Mouse (Mus musculus): Measurements from ENCODE around the gene Gm8909. TPM values are rescaled to one million over a fixed set of nuclear protein-coding genes. Genes with fewer than 3 reads are reported as not detected.
A peak's percentile ranks its signal among the peaks of the same experiment; 100 is the strongest.
"Not testable (repeated sequence)": the region's sequence is repeated elsewhere in the genome, so short reads cannot be mapped to it uniquely, and the experiment has no call there.

The Gm8909 gene
- polyA plus RNA-seq, 1 experiment from 2014 or later: not detected

DNA sequence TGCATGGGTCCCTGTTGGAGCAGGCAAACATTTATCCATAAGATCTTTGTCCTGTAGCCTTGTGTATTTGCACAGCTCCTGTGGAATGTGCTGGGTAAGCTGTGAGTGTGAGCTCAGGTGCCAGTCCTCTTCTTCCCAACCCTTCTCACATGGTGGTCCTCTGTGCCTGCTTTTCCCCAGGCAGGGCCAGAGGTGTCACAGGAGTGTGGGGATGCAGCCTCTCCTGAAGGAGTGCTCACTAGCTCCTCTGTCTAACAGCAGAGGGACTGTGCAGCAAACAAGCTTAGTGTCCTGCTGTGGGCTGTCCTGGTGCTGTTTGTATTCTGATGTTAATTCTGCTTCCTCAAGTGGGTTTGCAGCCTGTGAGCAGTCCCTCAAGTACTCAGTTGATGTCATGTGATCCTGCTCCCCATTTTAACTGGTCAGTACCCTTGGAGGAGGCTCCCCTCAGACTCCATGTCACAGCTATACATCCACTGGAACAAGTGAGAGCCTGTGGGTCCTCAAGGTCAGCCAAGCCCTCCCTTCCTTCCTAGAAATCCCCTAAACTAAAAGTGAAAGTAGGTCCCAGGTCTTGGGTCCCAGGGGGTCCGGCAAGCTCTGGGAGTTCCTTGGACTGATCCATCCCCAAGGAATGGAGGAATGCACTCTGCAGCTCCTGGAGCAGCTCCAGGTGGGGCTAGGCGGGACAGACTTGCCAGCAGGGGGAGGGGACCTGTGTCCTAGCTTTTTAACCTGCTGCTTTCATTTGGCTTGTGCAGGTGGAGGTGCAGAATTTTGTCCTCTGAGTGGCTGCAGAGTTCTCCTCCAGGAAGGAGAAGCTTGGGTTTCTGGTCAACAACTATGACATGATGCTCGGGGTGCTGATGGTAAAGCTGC, 13.8 kb downstream of the Gm8909 start:
- H3K9ac ChIP-seq (replicated peaks): no peak overlapping the region
- ATAC-seq: no peak
- TF ChIP-seq EP300 (IDR thresholded peaks at IDR 0.05; ENCODE audit: low read depth): no peak
- no peak for TF ChIP-seq CTCF (IDR thresholded peaks at IDR 0.05; ENCODE audit: low read depth)
- H3K4me2 ChIP-seq (ENCODE audit: low read depth, low read length): no peak overlapping the region
- H3K4me3 ChIP-seq (ENCODE audit: low read depth, low read length): no peak overlapping the region
- no peaks in the 10 kb centered on the region for H3K4me1 ChIP-seq (ENCODE audit: insufficient read depth)
- H3K36me3 ChIP-seq (replicated peaks; ENCODE audit: insufficient read depth, low read length): no peaks in the 10 kb centered on the region
- no peak overlapping the region for H3K27ac ChIP-seq (ENCODE audit: low read depth)
- no peak for DNase-seq
- no peaks in the 10 kb centered on the region for H3K9me3 ChIP-seq (ENCODE audit: low read length)
- H3K27me3 ChIP-seq (ENCODE audit: insufficient read depth, low read length): peaks cover 27% of the 10 kb centered on the region
- 17% methylated on average over 3 of the region's 3 CpGs for WGBS (ENCODE audit: insufficient replicate concordance)

DNA sequence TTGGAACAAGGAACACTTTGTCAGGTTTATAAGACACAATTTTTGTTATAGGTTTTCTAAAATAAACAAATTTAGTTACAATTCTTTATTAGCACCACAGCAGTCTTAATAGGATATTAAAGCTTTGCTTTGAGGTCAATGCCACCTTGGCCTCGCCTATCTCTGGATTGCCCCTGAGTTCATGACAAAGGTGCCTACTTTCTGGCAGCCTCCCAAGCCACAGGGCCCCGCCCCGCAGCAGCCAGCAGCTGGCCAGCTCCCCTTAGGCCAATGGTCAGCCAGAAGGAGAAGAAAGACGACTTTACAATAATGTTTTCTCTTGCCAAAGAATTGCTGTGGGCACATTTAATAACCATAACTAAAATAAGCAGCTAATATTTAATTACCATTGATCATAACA, 17.1 kb downstream of the Gm8909 start:
- 42% methylated on average over 4 of the region's 4 CpGs for WGBS (ENCODE audit: insufficient replicate concordance)
- not testable (repeated sequence) for DNase-seq; H3K4me3 ChIP-seq (ENCODE audit: low read depth, low read length); ATAC-seq; H3K27ac ChIP-seq (ENCODE audit: low read depth); H3K36me3 ChIP-seq (replicated peaks; ENCODE audit: insufficient read depth, low read length); H3K9me3 ChIP-seq (ENCODE audit: low read length); H3K4me1 ChIP-seq (ENCODE audit: insufficient read depth); H3K4me2 ChIP-seq (ENCODE audit: low read depth, low read length); H3K9ac ChIP-seq (replicated peaks)
- H3K27me3 ChIP-seq (ENCODE audit: insufficient read depth, low read length): peaks cover 21% of the 10 kb centered on the region

DNA sequence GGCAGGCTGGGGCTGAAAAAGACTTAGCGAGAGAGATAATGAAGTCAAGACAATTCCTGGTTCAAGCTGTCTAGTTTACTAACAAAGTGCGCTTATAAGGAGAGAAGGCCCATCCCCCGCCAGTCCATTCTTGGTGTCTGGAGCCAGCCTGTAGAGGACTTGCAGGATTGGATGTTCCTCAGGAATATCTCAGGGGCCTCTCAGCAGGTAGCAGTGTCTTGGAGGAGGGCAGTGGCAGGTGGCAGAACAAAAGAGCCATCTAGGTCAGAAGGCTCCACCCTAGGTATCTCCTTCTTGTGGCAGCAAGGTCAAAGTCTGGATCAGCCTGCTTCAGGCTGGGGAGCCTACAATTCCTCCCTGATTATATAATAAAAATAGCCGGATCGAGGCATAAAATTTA, 19.9 kb downstream of the Gm8909 start:
- not testable (repeated sequence) for H3K4me1 ChIP-seq (ENCODE audit: insufficient read depth); ATAC-seq; H3K27ac ChIP-seq (ENCODE audit: low read depth); H3K9me3 ChIP-seq (ENCODE audit: low read length); H3K4me3 ChIP-seq (ENCODE audit: low read depth, low read length); H3K4me2 ChIP-seq (ENCODE audit: low read depth, low read length); DNase-seq; H3K36me3 ChIP-seq (replicated peaks; ENCODE audit: insufficient read depth, low read length); H3K9ac ChIP-seq (replicated peaks)
- WGBS (ENCODE audit: insufficient replicate concordance): 84% methylated on average over 5 of the region's 5 CpGs
- peaks cover 32% of the 10 kb centered on the region for H3K27me3 ChIP-seq (ENCODE audit: insufficient read depth, low read length)

DNA sequence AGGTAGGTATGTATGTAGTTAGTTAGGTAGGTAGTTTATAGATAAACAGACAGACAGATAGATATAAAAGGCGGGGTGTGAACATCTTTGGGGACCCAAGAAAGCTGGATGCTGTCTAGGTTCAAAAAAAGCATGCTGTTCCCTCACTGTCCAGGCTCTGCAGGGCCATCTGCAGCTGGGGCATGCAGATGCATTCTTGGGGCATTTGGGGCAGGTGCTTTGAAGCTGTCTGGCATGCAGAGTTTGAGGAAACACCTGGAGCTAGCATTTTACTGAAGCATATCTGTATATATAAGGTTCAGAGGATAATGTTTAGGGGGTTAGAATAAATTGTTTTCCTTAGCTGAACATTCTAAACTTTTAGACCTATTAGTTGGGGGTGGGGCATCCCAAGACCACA, 21.4 kb downstream of the Gm8909 start:
- not testable (repeated sequence) for H3K4me3 ChIP-seq (ENCODE audit: low read depth, low read length); DNase-seq; ATAC-seq; H3K9me3 ChIP-seq (ENCODE audit: low read length); H3K9ac ChIP-seq (replicated peaks); H3K4me1 ChIP-seq (ENCODE audit: insufficient read depth); H3K27ac ChIP-seq (ENCODE audit: low read depth); H3K36me3 ChIP-seq (replicated peaks; ENCODE audit: insufficient read depth, low read length); H3K4me2 ChIP-seq (ENCODE audit: low read depth, low read length)
- peaks cover 26% of the 10 kb centered on the region for H3K27me3 ChIP-seq (ENCODE audit: insufficient read depth, low read length)
- WGBS (ENCODE audit: insufficient replicate concordance): 67% methylated on average over 1 of the region's 1 CpGs

DNA sequence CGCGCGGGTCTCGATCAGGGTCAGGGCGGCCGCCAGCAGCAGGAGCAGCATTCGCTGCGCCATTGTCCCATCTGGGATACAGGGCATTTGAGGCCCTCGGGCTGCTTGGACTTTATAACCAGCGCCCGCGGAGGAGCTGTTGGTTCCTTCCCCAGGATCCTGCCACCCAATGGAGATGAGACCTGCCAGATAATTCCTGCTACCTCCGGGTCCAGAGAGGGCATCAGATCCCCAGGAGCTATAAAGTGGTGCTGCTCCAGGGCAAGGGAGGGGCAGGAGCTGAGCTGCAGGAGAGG, 22.5 kb downstream of the Gm8909 start:
- H3K9ac ChIP-seq (replicated peaks); H3K9me3 ChIP-seq (ENCODE audit: low read length); DNase-seq; H3K4me1 ChIP-seq (ENCODE audit: insufficient read depth); ATAC-seq; H3K27ac ChIP-seq (ENCODE audit: low read depth); H3K36me3 ChIP-seq (replicated peaks; ENCODE audit: insufficient read depth, low read length): not testable (repeated sequence)
- Histone ChIP-seq H3K4me3 (ENCODE audit: low read depth, low read length) (peak overlapping the region; percentile 57), H3K27me3 (ENCODE audit: insufficient read depth, low read length) (peaks cover 26% of the 10 kb centered on the region), H3K4me2 (ENCODE audit: low read depth, low read length) (peak overlapping the region; percentile 75)
- whole genome bisulfite sequencing (ENCODE audit: insufficient replicate concordance): 4% methylated on average over 13 of the region's 13 CpGs

DNA sequence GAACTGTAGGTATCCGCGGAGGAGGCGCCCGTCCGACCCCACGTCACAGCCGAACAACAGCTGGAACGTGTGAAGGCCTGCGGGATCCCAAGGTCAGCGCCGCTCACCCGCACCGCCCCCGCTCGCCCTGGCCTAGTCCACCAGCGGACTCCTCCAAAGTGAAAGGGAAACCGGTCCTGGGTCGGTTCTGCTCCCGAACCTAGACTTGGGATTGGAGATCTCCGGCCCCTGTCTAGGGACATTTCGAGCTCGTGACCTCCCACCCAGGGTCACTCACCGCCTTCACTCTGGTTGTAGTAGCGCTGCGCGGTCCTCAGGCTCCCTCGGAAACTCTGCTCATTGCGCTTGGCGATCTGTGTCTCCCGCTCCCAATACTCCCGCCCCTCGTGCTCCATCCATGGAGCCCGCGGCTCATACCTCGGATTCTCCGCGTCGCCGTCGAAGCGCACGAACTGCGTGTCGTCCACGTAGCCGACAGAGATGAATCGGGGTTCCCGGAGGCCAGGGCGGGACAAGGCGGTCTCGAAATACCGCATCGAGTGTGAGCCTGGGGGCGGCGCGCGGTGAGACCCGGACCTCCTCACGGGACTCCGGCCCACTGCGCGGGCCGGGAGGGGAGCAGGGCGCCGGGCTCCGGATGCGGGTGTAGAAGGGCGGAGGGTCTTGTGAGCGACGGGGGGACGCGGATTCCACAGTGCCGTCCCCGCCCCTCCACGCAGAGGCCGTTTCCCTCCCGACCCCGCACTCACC, 23.1 kb downstream of the Gm8909 start:
- Histone ChIP-seq H3K9ac (replicated peaks) (peak overlapping the region; percentile 16; the same call in 1 of the 2 replicates), H3K4me1 (ENCODE audit: insufficient read depth) (0 out of 2 replicates have a peak, but pooled peaks cover 5% of the 10 kb centered on the region), H3K36me3 (replicated peaks; ENCODE audit: insufficient read depth, low read length) (no peaks in the 10 kb centered on the region), H3K27ac (ENCODE audit: low read depth) (no peak overlapping the region), H3K27me3 (ENCODE audit: insufficient read depth, low read length) (peaks cover 26% of the 10 kb centered on the region), H3K4me2 (ENCODE audit: low read depth, low read length) (peak overlapping the region; percentile 75), H3K4me3 (ENCODE audit: low read depth, low read length) (peak overlapping the region; percentile 57), H3K9me3 (ENCODE audit: low read length) (no peaks in the 10 kb centered on the region)
- ATAC-seq (peak; percentile 56; the same call in 1 of the 2 replicates), DNase-seq (peak; percentile 25)
- no peak for TF ChIP-seq CTCF (IDR thresholded peaks at IDR 0.05; ENCODE audit: low read depth)
- TF ChIP-seq EP300 (IDR thresholded peaks at IDR 0.05; ENCODE audit: low read depth): no peak
- WGBS (ENCODE audit: insufficient replicate concordance): 3% methylated on average over 73 of the region's 78 CpGs

DNA sequence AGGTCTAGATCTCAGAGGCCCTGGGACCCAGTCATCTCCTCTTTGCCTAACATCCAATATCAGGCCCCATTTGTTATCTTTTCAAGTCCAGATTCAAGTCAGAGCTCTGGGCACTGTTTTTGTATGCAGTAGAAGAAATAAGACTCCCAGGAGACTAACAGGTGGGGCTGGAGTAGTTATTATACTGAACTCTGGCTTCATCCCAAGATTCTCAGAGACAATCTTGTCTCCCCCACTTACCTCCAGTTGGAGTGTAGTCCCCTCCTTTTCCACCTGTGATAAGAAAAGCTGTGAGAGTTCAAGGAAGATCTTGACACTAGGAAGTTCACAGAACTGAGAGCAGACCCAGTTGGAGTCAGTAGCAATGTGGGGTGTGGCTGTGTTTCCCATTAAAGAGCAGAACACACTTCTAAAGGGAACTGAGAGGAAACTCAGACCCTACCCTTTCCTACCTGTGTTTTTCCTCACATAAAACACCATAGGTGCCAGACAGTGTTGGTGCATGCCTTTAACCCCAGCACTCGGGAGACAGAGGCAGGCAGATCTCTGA, 32.0 kb downstream of the Gm8909 start:
- ATAC-seq; H3K36me3 ChIP-seq (replicated peaks; ENCODE audit: insufficient read depth, low read length); H3K9me3 ChIP-seq (ENCODE audit: low read length); H3K4me2 ChIP-seq (ENCODE audit: low read depth, low read length); H3K27me3 ChIP-seq (ENCODE audit: insufficient read depth, low read length); DNase-seq; H3K9ac ChIP-seq (replicated peaks); H3K4me3 ChIP-seq (ENCODE audit: low read depth, low read length); H3K27ac ChIP-seq (ENCODE audit: low read depth); H3K4me1 ChIP-seq (ENCODE audit: insufficient read depth): not testable (repeated sequence)
- WGBS (ENCODE audit: insufficient replicate concordance): 81% methylated on average over 1 of the region's 1 CpGs

DNA sequence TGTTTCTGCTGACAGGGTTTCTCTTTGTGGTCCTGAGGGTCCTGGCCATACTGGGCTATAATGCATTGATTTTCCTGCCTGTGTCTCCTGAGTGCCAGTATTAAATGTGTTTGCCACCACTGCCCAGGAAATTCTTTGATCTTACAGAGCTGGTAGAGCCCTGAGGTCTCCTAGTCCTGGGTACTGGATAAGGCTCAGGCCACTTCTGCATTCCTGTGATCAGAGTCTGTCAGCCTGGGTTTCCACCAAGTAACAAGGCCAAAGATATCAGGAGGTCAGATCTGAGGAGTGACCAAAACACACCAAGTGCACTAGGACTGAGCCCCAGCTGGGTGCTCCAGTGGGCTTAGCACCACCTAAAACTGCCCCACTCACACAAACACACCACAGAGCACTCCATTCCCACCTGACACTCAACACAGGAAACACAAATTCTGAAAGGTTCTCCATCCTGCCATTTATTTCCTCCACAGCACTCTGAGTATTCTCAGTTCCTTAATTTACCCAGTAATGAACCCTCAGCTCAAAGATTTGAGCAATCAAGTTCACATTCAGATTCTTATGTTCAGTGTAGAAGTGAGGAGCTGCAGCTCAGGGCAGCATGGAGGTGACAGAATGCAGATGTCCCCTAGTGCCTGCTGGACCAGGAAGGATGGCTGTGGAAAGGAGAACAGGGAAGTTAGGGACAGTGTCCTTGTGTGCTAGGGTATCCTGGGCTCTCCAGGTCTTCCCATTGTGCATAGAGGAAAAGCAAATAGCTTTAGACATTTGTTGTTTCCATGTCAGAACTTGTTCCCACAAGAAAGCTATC, 32.7 kb downstream of the Gm8909 start:
- not testable (repeated sequence) for H3K9me3 ChIP-seq (ENCODE audit: low read length); H3K4me3 ChIP-seq (ENCODE audit: low read depth, low read length); ATAC-seq; H3K27ac ChIP-seq (ENCODE audit: low read depth); DNase-seq; H3K4me1 ChIP-seq (ENCODE audit: insufficient read depth); H3K27me3 ChIP-seq (ENCODE audit: insufficient read depth, low read length); H3K9ac ChIP-seq (replicated peaks); H3K36me3 ChIP-seq (replicated peaks; ENCODE audit: insufficient read depth, low read length); H3K4me2 ChIP-seq (ENCODE audit: low read depth, low read length)
